Mouse (Mus musculus) G1E (cell line): ENCODE results near the gene L3mbtl1.

Experiments used
- CTCF ChIP-seq: IDR thresholded peaks from 2 replicates; pipeline ENCODE4 v1.5.1; 2012; ENCODE audit warnings: low read depth, low read length, inconsistent platforms, mixed read lengths
- GATA2 ChIP-seq: IDR thresholded peaks from 2 replicates; pipeline ENCODE4 v1.6.1; 2012; ENCODE audit warnings: low read depth, low read length, inconsistent platforms, borderline replicate concordance

GRCm38 (mm10) chr2:162935700-162936099 lies 7.6 kb upstream of the L3mbtl1 start:
- TF ChIP-seq CTCF (no peak), GATA2 (no peak)
